Comparison of ENCODE assay signal across 15 mouse cellular contexts in genomic region chr15:82809511-82809910, GRCm38 (mm10). TPM values are rescaled to one million over a fixed set of nuclear protein-coding genes. Genes with fewer than 3 reads are reported as not detected.
A peak's percentile ranks its signal among the peaks of the same experiment; 100 is the strongest.
DNase-seq lines count a peak whose midpoint lies in the region; ATAC-seq lines count a peak whose summit lies in the region.
"Had no signal": no experiment of that assay in that cellular context is flagged by ENCODE, and none has a peak within 500 bp of the region (broad histone marks: within the 10 kb centered on the region; RNA-seq: fewer than 3 reads in every experiment).

No protein-coding gene starts in this region.

- peak; percentile 16 for DNase-seq in lung, postnatal 10 days
- no peak for DNase-seq in lung, postnatal 14 days
- DNase-seq in R1 (ENCODE audit: low read depth, low spot score), result peak; percentile 66
- no peak for DNase-seq in thymus, postnatal 14 days
- no peak for DNase-seq in right cerebral cortex, postnatal 25 days
- DNase-seq: cerebellum, adult 9-11 months; layer of hippocampus, postnatal 36 days had no signal

- peaks cover 14% of the 10 kb centered on the region for H3K4me1 ChIP-seq in forebrain, embryonic 15.5 days
- H3K4me1 ChIP-seq in forebrain, embryonic 12.5 days, result peaks cover 7% of the 10 kb centered on the region
- H3K4me1 ChIP-seq in liver, embryonic 16.5 days (ENCODE audit: control insufficient read depth, low read depth, low read length), result peaks cover 15% of the 10 kb centered on the region
- H3K4me1 ChIP-seq: embryonic facial prominence, embryonic 12.5 days; limb, embryonic 13.5 days had no signal

- H3K9me3 ChIP-seq in forebrain, embryonic 15.5 days, result no peaks in the 10 kb centered on the region
- no peaks in the 10 kb centered on the region for H3K9me3 ChIP-seq in forebrain, embryonic 12.5 days
- H3K9me3 ChIP-seq in liver, embryonic 16.5 days (replicated peaks; ENCODE audit: control insufficient read depth, low read length), result no peaks in the 10 kb centered on the region
- H3K9me3 ChIP-seq: embryonic facial prominence, embryonic 12.5 days; limb, embryonic 13.5 days had no signal

- peak overlapping the region; percentile 35; the same call in 1 of the 2 replicates for H3K27ac ChIP-seq in forebrain, embryonic 15.5 days (replicated peaks)
- no peak overlapping the region for H3K27ac ChIP-seq in forebrain, embryonic 12.5 days
- no peak overlapping the region for H3K27ac ChIP-seq in liver, embryonic 16.5 days (ENCODE audit: low read length)
- H3K27ac ChIP-seq: embryonic facial prominence, embryonic 12.5 days; limb, embryonic 13.5 days had no signal

- H3K4me3 ChIP-seq in forebrain, embryonic 15.5 days, result no peak overlapping the region
- no peak overlapping the region for H3K4me3 ChIP-seq in forebrain, embryonic 12.5 days (replicated peaks)
- H3K4me3 ChIP-seq in liver, embryonic 16.5 days (ENCODE audit: low read depth, low read length), result no peak overlapping the region
- H3K4me3 ChIP-seq: embryonic facial prominence, embryonic 12.5 days; limb, embryonic 13.5 days had no signal

- H3K4me2 ChIP-seq in forebrain, embryonic 15.5 days (replicated peaks), result no peak overlapping the region
- H3K4me2 ChIP-seq in forebrain, embryonic 12.5 days, result no peak overlapping the region
- peak overlapping the region; percentile 12; the same call in 1 of the 2 replicates for H3K4me2 ChIP-seq in liver, embryonic 16.5 days (ENCODE audit: low read depth, low read length)
- H3K4me2 ChIP-seq: embryonic facial prominence, embryonic 12.5 days; limb, embryonic 13.5 days had no signal

- WGBS in forebrain, embryonic 15.5 days, result 66% methylated on average over 6 of the region's 6 CpGs
- WGBS in forebrain, embryonic 12.5 days, result 81% methylated on average over 6 of the region's 6 CpGs
- 47% methylated on average over 6 of the region's 6 CpGs for WGBS in liver, embryonic 16.5 days (ENCODE audit: insufficient replicate concordance)

- H3K9ac ChIP-seq in forebrain, embryonic 15.5 days (replicated peaks), result no peak overlapping the region
- no peak overlapping the region for H3K9ac ChIP-seq in forebrain, embryonic 12.5 days
- H3K9ac ChIP-seq in liver, embryonic 16.5 days (ENCODE audit: low read depth, low read length), result no peak overlapping the region
- H3K9ac ChIP-seq: embryonic facial prominence, embryonic 12.5 days; limb, embryonic 13.5 days had no signal

- no peak for ATAC-seq in forebrain, embryonic 15.5 days (replicated peaks)
- ATAC-seq in forebrain, embryonic 12.5 days (ENCODE audit: low FRiP score), result no peak
- ATAC-seq in liver, embryonic 16.5 days (ENCODE audit: low read depth), result peak; percentile 53; the same call in 1 of the 2 replicates
- ATAC-seq: Patski had no signal

- H3K27me3 ChIP-seq in forebrain, embryonic 15.5 days, result no peaks in the 10 kb centered on the region
- H3K27me3 ChIP-seq in forebrain, embryonic 12.5 days, result no peaks in the 10 kb centered on the region
- H3K27me3 ChIP-seq in liver, embryonic 16.5 days (ENCODE audit: control insufficient read depth, insufficient read depth, low read depth, low read length), result no peaks in the 10 kb centered on the region
- H3K27me3 ChIP-seq: embryonic facial prominence, embryonic 12.5 days; limb, embryonic 13.5 days; Patski had no signal

- peaks cover 18% of the 10 kb centered on the region for H3K36me3 ChIP-seq in forebrain, embryonic 15.5 days
- H3K36me3 ChIP-seq in forebrain, embryonic 12.5 days (replicated peaks), result peaks cover 36% of the 10 kb centered on the region
- H3K36me3 ChIP-seq in liver, embryonic 16.5 days (ENCODE audit: control insufficient read depth, insufficient read depth), result no peaks in the 10 kb centered on the region

RNA-seq across cellular contexts. Expression of gene Cyp2d26, which starts 15.4 kb away (rescaled TPM):
- not detected in 2 replicates for polyA plus RNA-seq in forebrain, embryonic 15.5 days (2015; fragmentation: Nextera tagmentation; extraction: Ambion mirVana)
- polyA plus RNA-seq in forebrain, embryonic 12.5 days (2016; fragmentation: Nextera tagmentation; extraction: Ambion mirVana), result not detected in 2 replicates
- polyA plus RNA-seq in liver, embryonic 16.5 days (2015; fragmentation: Nextera tagmentation; extraction: Ambion mirVana), result 141 and 169 TPM in 2 replicates
- polyA plus RNA-seq: C2C12; embryonic facial prominence, embryonic 12.5 days; limb, embryonic 13.5 days; Patski had no signal

RNA-seq across cellular contexts. Expression of gene Cyp2d40, which starts 45.5 kb away (rescaled TPM):
- polyA plus RNA-seq in forebrain, embryonic 15.5 days (2015; fragmentation: Nextera tagmentation; extraction: Ambion mirVana), result not detected in 2 replicates
- not detected in 2 replicates for polyA plus RNA-seq in forebrain, embryonic 12.5 days (2016; fragmentation: Nextera tagmentation; extraction: Ambion mirVana)
- 0.07 and 0.11 TPM in 2 replicates for polyA plus RNA-seq in liver, embryonic 16.5 days (2015; fragmentation: Nextera tagmentation; extraction: Ambion mirVana)
- polyA plus RNA-seq: C2C12; embryonic facial prominence, embryonic 12.5 days; intestine, embryonic 14.5 days; limb, embryonic 13.5 days; Patski had no signal

Comparison
In these comparisons a context has a peak if more than half of its experiments do, and no peak if none do; other contexts are left out.
1. DNase-seq: peak in lung, postnatal 10 days (single experiment) and R1 (single experiment); none in lung, postnatal 14 days (single experiment), thymus, postnatal 14 days (single experiment) and right cerebral cortex, postnatal 25 days (single experiment).
2. RNA of gene Cyp2d26, which starts 15.4 kb away (polyA plus RNA-seq): 141 to 169 TPM in liver, embryonic 16.5 days; not detected in forebrain, embryonic 15.5 days and not detected in forebrain, embryonic 12.5 days; every median in the first group is over 100 times any median in the second.